Comparison of ENCODE assay signal across 18 mouse cellular contexts in genomic region chr8:91648776-91649175, GRCm38 (mm10).
DNase-seq lines count a peak whose midpoint lies in the region; ATAC-seq and TF ChIP-seq lines count a peak whose summit lies in the region.
"Had no signal": no experiment of that assay in that cellular context is flagged by ENCODE, and none has a peak within 500 bp of the region (broad histone marks: within the 10 kb centered on the region; RNA-seq: fewer than 3 reads in every experiment).

No protein-coding gene starts in this region.

- no peak overlapping the region for H3K9ac ChIP-seq in hindbrain, embryonic 11.5 days (ENCODE audit: low read depth, low read length)
- no peak overlapping the region for H3K9ac ChIP-seq in hindbrain, postnatal 0 days (replicated peaks; ENCODE audit: low read length)
- no peak overlapping the region for H3K9ac ChIP-seq in embryonic facial prominence, embryonic 11.5 days (replicated peaks; ENCODE audit: low read length)
- H3K9ac ChIP-seq in intestine, embryonic 16.5 days (ENCODE audit: low read depth, low read length): no peak overlapping the region
- H3K9ac ChIP-seq: limb, embryonic 15.5 days had no signal

- H3K4me2 ChIP-seq in hindbrain, embryonic 11.5 days (replicated peaks; ENCODE audit: low read depth, low read length): no peak overlapping the region
- H3K4me2 ChIP-seq in hindbrain, postnatal 0 days (ENCODE audit: low read depth, low read length): no peak overlapping the region
- no peak overlapping the region for H3K4me2 ChIP-seq in embryonic facial prominence, embryonic 11.5 days (ENCODE audit: low read depth, low read length)
- no peak overlapping the region for H3K4me2 ChIP-seq in intestine, embryonic 16.5 days (ENCODE audit: low read depth, low read length)
- H3K4me2 ChIP-seq: limb, embryonic 15.5 days had no signal

- no peak overlapping the region for H3K4me3 ChIP-seq in hindbrain, embryonic 11.5 days (ENCODE audit: low read depth, low read length)
- H3K4me3 ChIP-seq in hindbrain, postnatal 0 days (ENCODE audit: low read length): no peak overlapping the region
- no peak overlapping the region for H3K4me3 ChIP-seq in embryonic facial prominence, embryonic 11.5 days (ENCODE audit: low read depth, low read length)
- H3K4me3 ChIP-seq in intestine, embryonic 16.5 days (ENCODE audit: low read length): no peak overlapping the region
- H3K4me3 ChIP-seq: left cerebral cortex, adult 2 months; limb, embryonic 15.5 days had no signal

- ATAC-seq in hindbrain, embryonic 11.5 days (ENCODE audit: low FRiP score): no peak
- ATAC-seq in hindbrain, postnatal 0 days: no peak
- no peak for ATAC-seq in embryonic facial prominence, embryonic 11.5 days (replicated peaks; ENCODE audit: insufficient number of reproducible peaks, low FRiP score, low TSS enrichment, low read depth)
- 0 out of 2 replicates have a peak, but pooled peaks have one; percentile 31 for ATAC-seq in intestine, embryonic 16.5 days
- no peak for ATAC-seq in cerebellum, adult (ENCODE audit: insufficient number of reproducible peaks, low FRiP score, low TSS enrichment)
- ATAC-seq in megakaryocyte, adult 5-6 weeks (ENCODE audit: poor library complexity, severe bottlenecking): no peak
- ATAC-seq: Patski had no signal

- no peaks in the 10 kb centered on the region for H3K36me3 ChIP-seq in hindbrain, embryonic 11.5 days (ENCODE audit: control insufficient read depth, insufficient read depth, low read length)
- no peaks in the 10 kb centered on the region for H3K36me3 ChIP-seq in hindbrain, postnatal 0 days (ENCODE audit: insufficient read depth, low read length)
- H3K36me3 ChIP-seq in embryonic facial prominence, embryonic 11.5 days (replicated peaks; ENCODE audit: control insufficient read depth, insufficient read depth, low read depth, low read length): no peaks in the 10 kb centered on the region
- no peaks in the 10 kb centered on the region for H3K36me3 ChIP-seq in intestine, embryonic 16.5 days (ENCODE audit: control insufficient read depth, insufficient read depth, low read length)
- H3K36me3 ChIP-seq: limb, embryonic 15.5 days had no signal

- DNase-seq in hindbrain, embryonic 11.5 days (ENCODE audit: low spot score): no peak
- DNase-seq in hindbrain, postnatal 0 days (ENCODE audit: low spot score): no peak
- DNase-seq in embryo, embryonic 10 days (ENCODE audit: low spot score): peak; percentile 58
- DNase-seq in embryonic facial prominence, embryonic 11.5 days (ENCODE audit: low spot score): peak; percentile 81
- no peak for DNase-seq in cerebellum, postnatal 36 days
- DNase-seq: B cell, adult 2 months; cerebellum, postnatal 14 days; gastrocnemius, postnatal 25 days; heart, postnatal 4 days; kidney, adult 9 months; lung, adult 18-20 months; thymus, postnatal 4 days had no signal

- no peak for TF ChIP-seq CTCF in hindbrain, postnatal 0 days (IDR thresholded peaks at IDR 0.05; ENCODE audit: low read depth)

- H3K9me3 ChIP-seq in hindbrain, embryonic 11.5 days (ENCODE audit: control insufficient read depth, low read length): no peaks in the 10 kb centered on the region
- H3K9me3 ChIP-seq in hindbrain, postnatal 0 days (ENCODE audit: low read length): no peaks in the 10 kb centered on the region
- H3K9me3 ChIP-seq in embryonic facial prominence, embryonic 11.5 days (replicated peaks; ENCODE audit: control insufficient read depth, low read length): no peaks in the 10 kb centered on the region
- no peaks in the 10 kb centered on the region for H3K9me3 ChIP-seq in intestine, embryonic 16.5 days (ENCODE audit: control insufficient read depth, low read length)
- H3K9me3 ChIP-seq: limb, embryonic 15.5 days had no signal

- 33% methylated on average over 9 of the region's 9 CpGs for WGBS in hindbrain, embryonic 11.5 days
- WGBS in hindbrain, postnatal 0 days: 42% methylated on average over 9 of the region's 9 CpGs
- WGBS in embryonic facial prominence, embryonic 11.5 days: 9% methylated on average over 9 of the region's 9 CpGs
- WGBS in intestine, embryonic 16.5 days: 43% methylated on average over 9 of the region's 9 CpGs

- H3K27ac ChIP-seq in hindbrain, embryonic 11.5 days (ENCODE audit: low read depth, low read length): 0 out of 2 replicates have a peak overlapping the region, but pooled peaks have one; percentile 30
- no peak overlapping the region for H3K27ac ChIP-seq in hindbrain, postnatal 0 days
- H3K27ac ChIP-seq in embryonic facial prominence, embryonic 11.5 days (replicated peaks; ENCODE audit: low read depth, low read length): no peak overlapping the region
- no peak overlapping the region for H3K27ac ChIP-seq in intestine, embryonic 16.5 days (ENCODE audit: low read length)
- H3K27ac ChIP-seq: left cerebral cortex, adult 2 months; limb, embryonic 15.5 days had no signal

- peaks cover 12% of the 10 kb centered on the region for H3K4me1 ChIP-seq in hindbrain, embryonic 11.5 days (replicated peaks; ENCODE audit: control insufficient read depth, insufficient read depth, low read length)
- H3K4me1 ChIP-seq in hindbrain, postnatal 0 days (ENCODE audit: insufficient read depth, low read length): no peaks in the 10 kb centered on the region
- H3K4me1 ChIP-seq in embryonic facial prominence, embryonic 11.5 days (ENCODE audit: control insufficient read depth, insufficient read depth, low read length): peaks cover 3% of the 10 kb centered on the region; the same call in 1 of the 2 replicates
- H3K4me1 ChIP-seq in intestine, embryonic 16.5 days (ENCODE audit: control insufficient read depth, insufficient read depth, low read length): 0 out of 2 replicates have a peak, but pooled peaks cover 4% of the 10 kb centered on the region

- H3K27me3 ChIP-seq in hindbrain, embryonic 11.5 days (ENCODE audit: control insufficient read depth, insufficient read depth, low read length): no peaks in the 10 kb centered on the region
- no peaks in the 10 kb centered on the region for H3K27me3 ChIP-seq in hindbrain, postnatal 0 days (ENCODE audit: insufficient read depth, low read length)
- H3K27me3 ChIP-seq in embryonic facial prominence, embryonic 11.5 days (ENCODE audit: control insufficient read depth, insufficient read depth, low read length): no peaks in the 10 kb centered on the region
- no peaks in the 10 kb centered on the region for H3K27me3 ChIP-seq in intestine, embryonic 16.5 days (replicated peaks; ENCODE audit: control insufficient read depth, insufficient read depth, low read length)
- H3K27me3 ChIP-seq: Patski had no signal

Comparison
In these comparisons a context has a peak if more than half of its experiments do, and no peak if none do; other contexts are left out.
1. DNase-seq: peak in embryo, embryonic 10 days (single experiment) and embryonic facial prominence, embryonic 11.5 days (single experiment); none in hindbrain, embryonic 11.5 days (single experiment), hindbrain, postnatal 0 days (single experiment) and cerebellum, postnatal 36 days (0 of 2).